Mouse (Mus musculus) liver, postnatal 0 days (tissue): ENCODE data around the gene Narf. TPM values are rescaled to one million over a fixed set of nuclear protein-coding genes. Genes with fewer than 3 reads are reported as not detected.

ENCODE experiments used
- ATAC-seq: fragments of 200-750 bp; cut with Nextera tagmentation; 2 replicates; pipeline ENCODE4 v1.8.0; 2017; ENCODE audit warnings: mild to moderate bottlenecking, moderate library complexity
- DNase-seq: peaks from one replicate; pipeline ENCODE4 v3.0.0-alpha.2; 2016
- H3K27ac ChIP-seq: fragments of 300-500 bp; sonication (generic); 2 replicates; pipeline ENCODE4 v1.5.1; 2014; ENCODE audit warnings: antibody characterized with exemption, moderate library complexity, mild to moderate bottlenecking, low read depth
- H3K27me3 ChIP-seq: fragments of 300-500 bp; sonication (generic); 2 replicates; pipeline ENCODE4 v1.6.1; 2014; ENCODE audit warnings: low read length, control low read depth, mixed read lengths; ENCODE audit not compliant: insufficient read depth
- H3K36me3 ChIP-seq: fragments of 300-500 bp; sonication (generic); replicated peaks from 2 replicates; pipeline ENCODE4 v1.6.1; 2014; ENCODE audit warnings: mild to moderate bottlenecking, control low read depth, low read length, moderate library complexity, mixed read lengths; ENCODE audit not compliant: insufficient read depth
- H3K4me1 ChIP-seq: fragments of 300-500 bp; sonication (generic); 2 replicates; pipeline ENCODE4 v1.6.1; 2014; ENCODE audit warnings: antibody characterized with exemption, mild to moderate bottlenecking, control low read depth; ENCODE audit not compliant: insufficient read depth
- H3K4me2 ChIP-seq: fragments of 300-500 bp; sonication (generic); 2 replicates; pipeline ENCODE4 v1.6.1; 2014; ENCODE audit warnings: low read depth, mild to moderate bottlenecking, low read length, moderate library complexity, mixed read lengths
- H3K4me3 ChIP-seq: fragments of 300-500 bp; sonication (generic); 2 replicates; pipeline ENCODE4 v1.5.1; 2014; ENCODE audit warnings: low read depth, low read length
- H3K9ac ChIP-seq: fragments of 300-500 bp; sonication (generic); replicated peaks from 2 replicates; pipeline ENCODE4 v1.6.1; 2014; ENCODE audit warnings: mild to moderate bottlenecking, moderate library complexity
- H3K9me3 ChIP-seq: fragments of 300-500 bp; sonication (generic); 2 replicates; pipeline ENCODE4 v1.6.1; 2016; ENCODE audit warnings: mild to moderate bottlenecking, control low read depth, low read length, mixed read lengths
- CTCF ChIP-seq: sonication (generic); IDR thresholded peaks from 2 replicates; pipeline ENCODE4 v1.5.1; 2016; ENCODE audit warnings: antibody characterized with exemption, low read depth
- EP300 ChIP-seq: IDR thresholded peaks from 2 replicates; pipeline ENCODE4 v1.6.1; 2016; ENCODE audit warnings: antibody characterized with exemption, low read depth, mild to moderate bottlenecking
- WGBS: fragments of 180-500 bp; shearing (Covaris S2); extraction: QIAGEN DNeasy Blood & Tissue Kit; methylation state at CpG from one replicate; pipeline ENCODE4 v1.1.7; 2014; ENCODE audit not compliant: insufficient replicate concordance; 5-methylcytosine and 5-hydroxymethylcytosine counted together
- polyA plus RNA-seq: library from polyadenylated mRNA; unstranded; fragments of >200 nt; fragmentation: Nextera tagmentation; extraction: Ambion mirVana; gene quantifications from 2 replicates; pipeline ENCODE4 v1.2.1, GENCODE M21; 2015

Narf gene
- polyA plus RNA-seq, 1 experiment from 2014 or later: 39.1 TPM

GRCm38 (mm10) chr11:121231628-121232291, 5.3 kb upstream of the Narf start:
- H3K27me3 ChIP-seq: no peaks in the 10 kb centered on the region

GRCm38 (mm10) chr11:121232706-121233105, 4.3 kb upstream of the Narf start:
- Histone ChIP-seq H3K4me3 (no peak overlapping the region), H3K4me1 (peaks cover 57% of the 10 kb centered on the region), H3K27me3 (no peaks in the 10 kb centered on the region), H3K4me2 (no peak overlapping the region), H3K9ac (0 out of 2 replicates have a peak overlapping the region, but pooled peaks have one; percentile 12), H3K9me3 (no peaks in the 10 kb centered on the region), H3K27ac (no peak overlapping the region), H3K36me3 (no peaks in the 10 kb centered on the region)
- DNase-seq: no peak
- 39% methylated on average over 4 of the region's 4 CpGs for WGBS
- no peak for ATAC-seq
- TF ChIP-seq CTCF: no peak
- TF ChIP-seq EP300: no peak

More at GRCm38 (mm10) chr11:121231628-121232291, 5.3 kb upstream of the Narf start:
- Histone ChIP-seq H3K4me3 (no peak overlapping the region), H3K4me1 (peaks cover 62% of the 10 kb centered on the region), H3K9me3 (no peaks in the 10 kb centered on the region), H3K27ac (0 out of 2 replicates have a peak overlapping the region, but pooled peaks have one; percentile 1), H3K4me2 (no peak overlapping the region; the same call in 1 of the 2 replicates), H3K9ac (0 out of 2 replicates have a peak overlapping the region, but pooled peaks have one; percentile 22), H3K36me3 (peaks cover 5% of the 10 kb centered on the region)
- no peak for ATAC-seq
- no peak for TF ChIP-seq CTCF
- TF ChIP-seq EP300: 0 out of 2 replicates have a peak, but pooled peaks have one; percentile 19
- whole genome bisulfite sequencing: 47% methylated on average over 4 of the region's 4 CpGs
- no peak for DNase-seq

GRCm38 (mm10) chr11:121235475-121236238, 1.4 kb upstream of the Narf start:
- H3K36me3 ChIP-seq: peaks cover 20% of the 10 kb centered on the region
- H3K27me3 ChIP-seq: no peaks in the 10 kb centered on the region
- H3K27ac ChIP-seq: peak overlapping the region; percentile 100
- peaks cover 51% of the 10 kb centered on the region for H3K4me1 ChIP-seq
- no peak for ATAC-seq
- TF ChIP-seq CTCF: peak; percentile 79
- no peak; the same call in 1 of the 2 replicates for TF ChIP-seq EP300
- no peaks in the 10 kb centered on the region for H3K9me3 ChIP-seq
- peak overlapping the region; percentile 94 for H3K4me3 ChIP-seq
- H3K4me2 ChIP-seq: peak overlapping the region; percentile 76
- 22% methylated on average over 9 of the region's 9 CpGs for WGBS
- DNase-seq: peak; percentile 66
- 0 out of 2 replicates have a peak overlapping the region, but pooled peaks have one; percentile 38 for H3K9ac ChIP-seq

- peaks cover 42% of the 10 kb centered on the region for H3K4me1 ChIP-seq
- peaks cover 37% of the 10 kb centered on the region for H3K36me3 ChIP-seq
- H3K9me3 ChIP-seq: no peaks in the 10 kb centered on the region
- H3K9ac ChIP-seq: peak overlapping the region; percentile 92
- ATAC-seq (peak; percentile 27), DNase-seq (no peak)
- 3% methylated on average over 28 of the region's 28 CpGs for WGBS
- peak overlapping the region; percentile 82 for H3K4me2 ChIP-seq
- TF ChIP-seq EP300: no peak
- TF ChIP-seq CTCF: peak; percentile 68
- peak overlapping the region; percentile 94 for H3K4me3 ChIP-seq
- peak overlapping the region; percentile 100 for H3K27ac ChIP-seq
- H3K27me3 ChIP-seq: no peaks in the 10 kb centered on the region
Measured at GRCm38 (mm10) chr11:121237345-121238128, 484 bp downstream of the Narf start.

- peaks cover 57% of the 10 kb centered on the region for H3K36me3 ChIP-seq
- peak overlapping the region; percentile 60 for H3K9ac ChIP-seq
- DNase-seq: peak; percentile 25
- H3K4me2 ChIP-seq: peak overlapping the region; percentile 82
- H3K4me3 ChIP-seq: peak overlapping the region; percentile 94
- H3K27ac ChIP-seq: peak overlapping the region; percentile 100
- peak; percentile 5 for ATAC-seq
- no peaks in the 10 kb centered on the region for H3K27me3 ChIP-seq
- 54% methylated on average over 2 of the region's 2 CpGs for WGBS
- peaks cover 30% of the 10 kb centered on the region for H3K4me1 ChIP-seq
- peak; percentile 98 for TF ChIP-seq EP300
- no peak; the same call in 1 of the 2 replicates for TF ChIP-seq CTCF
- H3K9me3 ChIP-seq: no peaks in the 10 kb centered on the region
Measured at GRCm38 (mm10) chr11:121239669-121240068, 2.6 kb downstream of the Narf start.
